Mouse (Mus musculus) T-cell, adult 2 months (primary cell): Measurements from ENCODE around the gene Onecut1.

Source experiments
- DNase-seq: peaks from one replicate; pipeline ENCODE4 v3.0.0; 2022; ENCODE audit warnings: low spot score

The Onecut1 gene

GRCm38 (mm10) chr9:74861561-74861980 is at the start of gene Onecut1:
Gene Onecut1 (plus strand): TSS chr9:74861921.
- no peak for DNase-seq

DNA sequence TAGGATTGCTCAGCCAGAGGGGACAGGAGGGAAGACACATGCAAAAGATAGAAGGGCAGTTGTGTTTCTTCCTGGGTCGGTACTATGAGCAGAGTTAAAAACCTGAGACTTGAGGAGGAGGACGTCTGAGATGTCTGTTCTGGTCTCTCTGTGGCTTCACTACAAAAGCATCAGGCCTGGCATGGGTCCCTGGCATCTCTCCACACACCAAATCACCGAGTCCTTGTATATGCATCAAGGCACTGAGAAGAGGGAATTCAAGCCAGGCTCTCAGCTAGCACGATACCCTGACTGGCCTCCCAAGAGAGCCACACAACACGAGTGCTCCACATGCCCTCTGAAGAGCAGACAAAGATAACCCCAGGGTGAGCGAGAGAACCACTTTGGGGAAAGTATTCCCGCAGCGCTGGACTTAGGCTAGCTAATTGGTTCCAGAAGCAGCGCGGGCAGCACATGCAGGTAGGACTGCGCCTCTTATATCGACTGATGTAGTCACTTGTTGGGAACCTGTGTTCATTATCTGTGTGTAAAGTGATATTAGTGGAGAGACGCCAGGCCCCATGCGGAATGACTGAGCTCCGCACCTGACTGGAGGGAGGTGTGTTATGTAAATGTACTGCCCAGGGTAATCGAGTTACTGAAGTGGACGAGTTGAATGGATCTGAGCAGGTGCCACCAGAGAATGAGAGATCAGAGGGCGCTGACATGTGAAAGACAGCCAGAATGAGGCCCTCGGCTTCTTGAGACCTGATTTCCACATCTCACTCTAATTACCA is 41.8 kb upstream of the Onecut1 start:
- no peak for DNase-seq

- DNase-seq: no peak
These were observed 36.6 kb upstream of the Onecut1 start for GRCm38 (mm10) chr9:74825102-74825501.

- DNase-seq: no peak
These were observed 32.5 kb upstream of the Onecut1 start for GRCm38 (mm10) chr9:74829206-74829605.

DNA sequence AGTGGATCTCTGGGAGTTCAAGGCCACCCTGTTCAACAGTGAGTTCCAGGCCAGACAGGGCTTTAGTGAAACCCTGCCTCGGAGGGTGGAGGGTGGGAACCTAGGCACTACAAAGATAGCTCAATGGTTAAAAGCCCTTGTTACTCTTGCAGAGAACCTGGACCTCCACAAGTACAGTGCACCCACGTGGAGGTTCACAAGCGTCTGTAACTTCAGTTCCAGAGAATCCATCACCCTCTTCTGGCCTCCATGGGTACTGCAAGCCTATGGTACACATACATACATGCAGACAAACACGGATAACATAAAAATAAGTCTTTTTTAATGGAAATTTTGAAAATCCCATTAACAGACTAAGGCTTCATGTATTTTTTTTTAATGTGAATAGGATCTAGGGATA is 18.8 kb upstream of the Onecut1 start:
- no peak for DNase-seq

DNA sequence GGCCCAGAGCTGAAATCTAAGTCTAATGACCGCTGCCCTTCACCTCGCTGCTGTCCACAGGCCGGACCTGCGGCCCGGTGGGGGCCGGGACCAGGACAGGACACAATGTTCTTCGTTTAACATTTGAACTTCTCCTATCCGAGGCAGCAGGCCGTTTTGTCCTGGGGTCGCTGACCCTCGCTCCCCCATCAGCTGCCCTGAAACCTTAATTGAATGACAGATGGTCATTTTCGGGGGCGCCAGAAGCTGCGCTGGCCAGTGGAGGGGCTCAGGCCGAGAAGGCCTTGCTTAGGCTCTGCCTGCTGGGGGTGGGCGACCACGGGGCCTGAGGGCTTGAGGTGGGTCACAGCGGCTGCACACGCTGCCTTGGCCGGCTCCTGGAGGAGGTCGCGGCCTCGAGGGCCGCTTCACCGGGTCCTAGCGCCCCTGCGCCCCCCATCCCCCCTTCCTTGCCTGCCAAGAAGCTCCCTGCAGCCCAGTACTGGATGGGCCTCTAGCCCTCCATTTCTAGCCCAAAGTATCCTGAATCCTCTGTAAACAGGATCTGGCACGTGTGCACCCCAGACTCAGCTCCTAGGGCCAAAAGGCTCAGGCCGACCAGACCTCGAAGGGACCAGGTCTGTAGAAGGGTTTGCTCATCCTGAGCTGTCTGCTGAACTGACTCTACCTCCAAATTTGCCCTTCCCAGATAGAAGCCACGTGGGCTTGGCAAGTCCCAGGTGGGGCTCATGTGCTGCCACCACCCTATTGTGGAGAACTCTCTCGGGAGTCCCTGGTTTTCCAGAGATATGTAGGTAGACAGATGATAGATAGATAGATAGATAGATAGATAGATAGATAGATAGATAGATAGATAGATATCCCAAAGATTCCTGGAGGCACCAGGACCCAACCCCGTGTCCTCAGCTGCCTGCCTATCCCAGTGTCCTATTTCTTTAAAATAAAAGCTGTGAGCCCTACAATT is 14.6 kb upstream of the Onecut1 start:
- no peak for DNase-seq

- no peak for DNase-seq
These were observed 13.1 kb upstream of the Onecut1 start for GRCm38 (mm10) chr9:74848411-74849194.

- DNase-seq: no peak
These were observed 12.3 kb upstream of the Onecut1 start for GRCm38 (mm10) chr9:74849195-74849978.

DNA sequence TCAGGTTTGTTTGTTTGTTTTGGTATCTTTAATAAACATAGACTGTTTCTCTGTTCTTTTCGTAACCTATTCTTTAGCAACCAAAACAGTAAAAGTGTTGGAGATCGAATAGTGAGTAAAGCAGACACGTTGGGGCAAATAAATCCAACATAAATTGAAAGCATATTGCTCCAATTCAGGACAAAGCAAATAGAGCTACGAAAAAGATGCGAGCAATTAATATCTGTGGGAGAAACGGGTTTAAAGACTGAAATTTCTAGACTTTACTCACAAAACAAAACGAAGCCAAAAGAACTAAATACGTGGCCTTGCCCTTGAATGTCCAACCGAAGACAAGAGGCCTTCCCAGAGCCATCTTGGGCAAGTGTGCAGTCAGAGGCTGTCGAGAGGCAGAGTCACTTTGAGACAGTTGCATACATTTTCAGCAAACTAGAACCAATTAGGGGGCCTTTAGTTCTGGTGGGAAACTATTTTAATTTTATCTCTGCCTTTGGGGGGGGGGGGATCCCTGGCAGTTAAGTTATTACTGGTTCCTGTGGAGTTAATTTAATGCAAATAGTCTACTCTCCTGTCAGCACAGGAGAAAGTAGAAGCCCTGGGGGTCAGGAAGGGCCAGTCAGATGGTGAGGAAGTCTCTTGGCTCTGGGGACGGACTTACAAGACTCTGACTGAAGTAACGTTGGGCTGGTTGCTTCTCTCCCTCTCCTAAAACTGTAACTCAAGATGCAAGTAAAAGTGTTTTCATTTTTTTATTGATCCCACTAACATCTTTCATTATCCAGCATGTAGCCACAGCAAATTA is 11.5 kb upstream of the Onecut1 start:
- DNase-seq: no peak

DNA sequence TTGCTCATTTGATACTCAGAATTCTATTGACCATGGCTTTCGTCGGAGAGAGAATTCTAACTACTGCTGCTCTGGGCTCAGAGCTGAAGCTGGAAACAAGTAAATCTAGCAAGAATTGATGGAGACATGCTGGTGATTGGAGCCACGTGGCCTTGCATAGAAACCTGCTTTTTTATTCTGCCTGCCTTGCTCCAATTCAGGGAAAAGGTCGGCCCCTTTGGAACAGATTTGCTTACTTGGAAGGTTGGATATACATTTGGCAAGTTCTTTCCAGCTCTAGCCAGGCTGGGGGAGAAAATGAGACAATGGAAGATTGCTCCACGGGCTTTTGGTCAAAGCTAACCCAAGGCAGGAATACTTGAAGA is 11.0 kb upstream of the Onecut1 start:
- DNase-seq: no peak

GRCm38 (mm10) chr9:74851601-74852000 is 10.1 kb upstream of the Onecut1 start:
- DNase-seq: no peak

DNA sequence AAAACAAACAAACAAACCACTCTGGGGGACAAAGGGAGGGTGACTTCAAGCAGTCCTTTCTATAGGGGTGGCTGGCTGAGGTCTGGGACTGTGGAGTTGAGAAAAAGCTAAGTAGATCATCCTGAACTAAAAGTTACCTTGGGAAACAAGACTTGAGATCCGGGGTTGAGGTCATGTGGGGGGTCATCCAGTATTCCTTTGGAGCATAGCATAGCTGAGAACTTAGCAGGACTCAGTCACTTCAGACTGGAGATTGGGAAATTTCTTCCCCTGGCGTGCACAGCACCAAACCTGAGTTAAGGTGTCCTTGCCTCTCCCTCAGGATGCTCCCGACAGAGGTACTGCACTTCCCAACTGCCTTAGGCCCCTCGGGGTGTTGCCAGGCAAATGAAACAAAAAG is 9.4 kb upstream of the Onecut1 start:
- DNase-seq: no peak

DNA sequence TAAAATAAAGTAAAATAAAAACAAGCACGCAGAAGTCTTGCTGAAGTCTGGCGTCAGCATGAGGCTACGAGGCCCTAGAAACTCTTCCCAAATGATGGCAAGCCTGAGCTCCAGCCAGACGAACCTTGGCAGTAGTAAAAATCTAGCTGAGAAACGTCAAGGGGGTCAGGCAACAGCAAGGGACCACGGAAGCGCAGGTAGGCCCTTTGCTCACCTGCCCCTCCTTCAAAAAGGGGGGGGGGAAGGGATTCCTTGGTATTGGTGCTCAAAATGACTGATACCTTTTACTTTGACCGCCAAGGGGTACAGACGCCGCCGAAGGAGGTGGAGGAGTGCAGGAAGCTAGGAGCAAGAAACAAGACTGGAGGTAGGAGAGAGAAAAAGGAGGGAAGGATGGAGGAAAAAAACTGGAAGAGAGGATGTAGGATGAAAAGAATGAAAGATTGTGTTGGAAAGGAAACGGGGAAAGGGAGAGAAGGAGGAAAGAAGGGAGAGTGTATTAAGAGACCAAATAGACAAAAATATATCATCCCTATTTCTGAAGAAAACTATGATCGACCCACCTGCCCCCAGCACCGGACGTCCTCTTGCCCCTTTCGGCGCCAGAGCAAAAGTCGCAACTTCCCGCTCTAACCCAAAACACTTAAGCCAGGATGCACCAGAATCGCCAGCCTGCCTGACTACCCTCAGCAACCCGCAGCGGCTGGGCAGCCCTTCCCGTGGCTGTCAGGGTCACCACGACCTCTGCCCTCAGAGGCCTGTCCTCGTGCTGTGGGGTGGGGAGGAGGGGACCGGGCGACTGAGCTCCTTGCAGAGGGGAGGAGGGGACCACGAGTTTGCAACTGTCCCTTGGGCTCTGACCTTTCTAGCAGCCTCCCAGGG is 8.3 kb upstream of the Onecut1 start:
- no peak for DNase-seq

DNA sequence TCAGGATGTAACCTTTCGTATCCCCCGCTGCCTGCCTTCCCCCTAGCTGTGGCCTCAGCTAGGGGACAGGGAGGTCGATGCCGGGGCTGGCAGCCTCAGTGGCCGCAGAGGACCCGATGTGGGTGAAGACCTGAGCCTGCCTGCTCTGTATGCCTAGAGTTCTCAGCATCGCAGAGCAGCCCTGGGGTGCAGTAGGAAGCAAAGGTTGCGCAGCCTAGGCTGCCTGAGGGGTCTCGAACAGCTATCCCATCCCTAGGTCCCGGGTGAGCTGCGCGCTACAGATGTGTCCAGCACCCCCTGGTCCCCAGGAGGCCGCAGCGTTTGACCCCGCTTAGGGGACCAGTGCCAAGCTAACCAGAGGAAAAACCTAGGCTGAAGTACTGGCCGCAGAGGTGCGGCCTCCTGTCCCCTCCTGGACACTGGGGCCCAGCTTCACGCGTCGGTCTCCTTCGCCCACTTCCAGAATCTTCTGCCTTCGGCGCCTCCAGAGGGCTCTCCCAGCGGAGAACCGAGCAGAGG is 7.6 kb upstream of the Onecut1 start:
- no peak for DNase-seq

- DNase-seq: no peak
These were observed 6.3 kb upstream of the Onecut1 start for GRCm38 (mm10) chr9:74855446-74855845.

GRCm38 (mm10) chr9:74856578-74857507 is 4.9 kb upstream of the Onecut1 start:
- DNase-seq: no peak

GRCm38 (mm10) chr9:74857508-74857840 is 4.2 kb upstream of the Onecut1 start:
- DNase-seq: no peak

GRCm38 (mm10) chr9:74858111-74858510 is 3.6 kb upstream of the Onecut1 start:
- no peak for DNase-seq
